Mouse (Mus musculus) hindbrain, embryonic 15.5 days (tissue): ENCODE results near the gene 1110017D15Rik. TPM values are rescaled to one million over a fixed set of nuclear protein-coding genes. Genes with fewer than 3 reads are reported as not detected.

Experiments used
- ATAC-seq: fragments of 200-750 bp; cut with Nextera tagmentation; 2 replicates; pipeline ENCODE4 v1.8.0; 2017; ENCODE audit warnings: low read depth, moderate number of reproducible peaks, moderate TSS enrichment; ENCODE audit not compliant: low FRiP score
- H3K27ac ChIP-seq: fragments of 300-500 bp; sonication (generic); replicated peaks from 2 replicates; pipeline ENCODE4 v1.5.1; 2015; ENCODE audit warnings: mild to moderate bottlenecking, inconsistent platforms
- H3K27me3 ChIP-seq: fragments of 300-500 bp; sonication (generic); 2 replicates; pipeline ENCODE4 v1.6.1; 2015; ENCODE audit warnings: control low read depth, inconsistent platforms
- H3K36me3 ChIP-seq: fragments of 300-500 bp; sonication (generic); 2 replicates; pipeline ENCODE4 v1.6.1; 2015; ENCODE audit warnings: control low read depth, inconsistent platforms
- H3K4me1 ChIP-seq: fragments of 300-500 bp; sonication (generic); replicated peaks from 2 replicates; pipeline ENCODE4 v1.6.1; 2015; ENCODE audit warnings: control low read depth, inconsistent platforms
- H3K4me2 ChIP-seq: fragments of 300-500 bp; sonication (generic); 2 replicates; pipeline ENCODE4 v1.6.1; 2015; ENCODE audit warnings: moderate library complexity, mild to moderate bottlenecking, inconsistent platforms
- H3K4me3 ChIP-seq: fragments of 300-500 bp; sonication (generic); 2 replicates; pipeline ENCODE4 v1.5.1; 2015; ENCODE audit warnings: mild to moderate bottlenecking, inconsistent platforms
- H3K9ac ChIP-seq: fragments of 300-500 bp; sonication (generic); 2 replicates; pipeline ENCODE4 v1.6.1; 2015; ENCODE audit warnings: inconsistent platforms
- H3K9me3 ChIP-seq: fragments of 300-500 bp; sonication (generic); 2 replicates; pipeline ENCODE4 v1.6.1; 2016; ENCODE audit warnings: control low read depth, inconsistent platforms
- WGBS: fragments of 180-500 bp; shearing (Covaris S2); methylation state at CpG from one replicate; pipeline ENCODE4 v1.1.7; 2015; 5-methylcytosine and 5-hydroxymethylcytosine counted together
- polyA plus RNA-seq: library from polyadenylated mRNA; unstranded; fragments of >200 nt; fragmentation: Nextera tagmentation; extraction: Ambion mirVana; gene quantifications from 2 replicates; pipeline ENCODE4 v1.2.1, GENCODE M21; 2015

The 1110017D15Rik gene
- polyA plus RNA-seq, 1 experiment from 2014 or later: 19.3 TPM

DNA sequence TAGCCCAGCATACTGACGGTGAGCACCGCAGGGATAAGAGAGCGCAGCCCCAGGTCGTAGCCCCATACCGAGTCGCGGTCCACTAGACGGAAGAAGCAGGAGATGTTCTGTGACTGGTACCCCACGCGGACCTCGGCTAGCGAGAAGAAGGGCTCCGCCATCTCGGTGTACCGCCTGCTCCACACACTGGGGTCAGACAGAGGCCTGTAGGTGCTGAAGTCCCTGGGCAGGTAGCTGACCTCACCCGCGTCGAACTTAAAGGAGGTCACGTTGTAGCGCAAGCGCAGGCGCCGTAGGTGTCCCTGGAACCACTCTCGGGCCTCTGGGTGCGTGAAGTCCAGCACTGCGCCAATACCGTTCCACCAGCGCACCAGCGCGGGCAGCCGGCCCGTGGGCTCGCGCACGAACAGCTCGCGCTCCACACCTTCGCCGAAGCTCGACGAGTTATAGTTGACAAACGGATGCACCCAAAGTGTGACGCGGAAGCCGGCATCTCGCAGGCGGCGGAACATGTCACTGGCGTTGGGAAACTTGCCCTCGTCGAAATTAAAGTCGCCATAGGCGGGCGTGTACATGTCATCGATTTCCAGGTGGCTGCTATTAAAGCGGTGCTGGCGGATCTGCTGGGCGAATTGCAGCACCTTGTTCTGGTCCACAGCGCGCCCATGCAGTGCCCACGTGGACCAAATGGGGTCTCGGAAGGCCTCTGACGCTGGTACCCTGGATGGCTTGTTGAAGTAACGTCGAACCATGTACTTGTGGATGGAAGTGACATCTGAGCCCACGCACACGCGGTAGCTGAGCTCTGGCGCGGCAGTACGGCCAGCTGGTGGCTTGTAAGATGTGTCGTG is 18.9 kb downstream of the 1110017D15Rik start:
- Histone ChIP-seq H3K4me1 (peaks cover 43% of the 10 kb centered on the region), H3K9ac (no peak overlapping the region; the same call in 1 of the 2 replicates), H3K27me3 (peaks cover 47% of the 10 kb centered on the region), H3K4me2 (peak overlapping the region; percentile 57), H3K27ac (no peak overlapping the region), H3K4me3 (peak overlapping the region; percentile 36), H3K36me3 (no peaks in the 10 kb centered on the region), H3K9me3 (no peaks in the 10 kb centered on the region)
- WGBS: 12% methylated on average over 72 of the region's 72 CpGs
- no peak for ATAC-seq

- H3K27ac ChIP-seq: no peak overlapping the region
- H3K27me3 ChIP-seq: peaks cover 47% of the 10 kb centered on the region
- H3K36me3 ChIP-seq: no peaks in the 10 kb centered on the region
- H3K4me1 ChIP-seq: peaks cover 36% of the 10 kb centered on the region
- peak overlapping the region; percentile 57 for H3K4me2 ChIP-seq
- no peaks in the 10 kb centered on the region for H3K9me3 ChIP-seq
- 5% methylated on average over 34 of the region's 34 CpGs for WGBS
- no peak overlapping the region; the same call in 1 of the 2 replicates for H3K9ac ChIP-seq
- no peak for ATAC-seq
- peak overlapping the region; percentile 36 for H3K4me3 ChIP-seq
Measured at GRCm38 (mm10) chr4:41497579-41497978, 19.6 kb downstream of the 1110017D15Rik start.

DNA sequence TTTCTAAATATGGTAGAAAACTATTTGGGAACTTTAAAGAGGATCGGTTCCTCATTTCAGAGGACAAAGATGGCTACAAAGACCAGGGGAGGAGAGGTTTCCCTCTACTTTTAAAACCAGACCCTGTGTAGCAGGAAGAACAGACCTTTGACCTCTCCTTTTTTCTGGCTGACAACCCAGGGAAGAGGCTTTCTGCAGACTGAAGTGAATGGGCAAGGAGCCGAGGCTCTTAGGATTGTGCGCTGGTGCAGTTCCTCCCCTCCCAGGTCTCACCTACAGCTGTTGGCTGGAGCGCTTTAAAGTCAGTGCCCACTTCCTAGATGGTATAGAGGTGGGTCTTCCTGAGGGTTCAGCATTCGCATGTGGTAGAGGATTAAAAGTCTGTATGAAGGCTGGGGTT is 20.1 kb downstream of the 1110017D15Rik start:
- Histone ChIP-seq H3K4me2 (peak overlapping the region; percentile 57), H3K36me3 (no peaks in the 10 kb centered on the region), H3K9me3 (no peaks in the 10 kb centered on the region), H3K4me3 (peak overlapping the region; percentile 36), H3K9ac (no peak overlapping the region), H3K27me3 (peaks cover 47% of the 10 kb centered on the region), H3K4me1 (peaks cover 31% of the 10 kb centered on the region), H3K27ac (no peak overlapping the region)
- ATAC-seq: no peak
- WGBS: 56% methylated on average over 5 of the region's 5 CpGs

GRCm38 (mm10) chr4:41495850-41496249 is 21.3 kb downstream of the 1110017D15Rik start:
- peak; percentile 77 for ATAC-seq
- H3K4me1 ChIP-seq: peaks cover 27% of the 10 kb centered on the region
- no peaks in the 10 kb centered on the region for H3K36me3 ChIP-seq
- H3K9ac ChIP-seq: no peak overlapping the region
- H3K27me3 ChIP-seq: peaks cover 42% of the 10 kb centered on the region
- no peaks in the 10 kb centered on the region for H3K9me3 ChIP-seq
- H3K4me2 ChIP-seq: no peak overlapping the region
- H3K27ac ChIP-seq: no peak overlapping the region
- no peak overlapping the region for H3K4me3 ChIP-seq
- WGBS: 56% methylated on average over 11 of the region's 11 CpGs

DNA sequence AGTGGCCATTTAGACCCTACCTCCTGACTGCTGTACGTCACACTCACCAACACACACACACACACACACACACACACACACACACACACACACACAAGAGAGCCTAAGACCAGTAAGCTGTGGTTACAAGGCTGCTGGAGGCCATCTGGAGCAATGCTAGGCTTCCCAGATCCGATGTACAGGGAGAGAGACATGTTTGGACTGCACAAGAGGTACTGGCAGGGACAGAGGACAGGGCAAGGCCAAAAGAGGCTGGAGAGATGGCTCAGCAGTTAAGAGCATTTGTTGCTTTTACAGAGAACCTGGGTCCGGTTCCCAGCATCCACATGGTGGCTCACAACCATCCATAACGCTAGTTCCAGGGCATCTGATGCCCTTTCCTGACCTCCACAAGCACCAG is 22.1 kb downstream of the 1110017D15Rik start:
- H3K9me3 ChIP-seq: no peaks in the 10 kb centered on the region
- WGBS: 85% methylated on average over 4 of the region's 4 CpGs
- H3K4me2 ChIP-seq: no peak overlapping the region
- H3K4me1 ChIP-seq: peaks cover 27% of the 10 kb centered on the region
- no peak overlapping the region for H3K27ac ChIP-seq
- H3K9ac ChIP-seq: no peak overlapping the region
- H3K27me3 ChIP-seq: peaks cover 34% of the 10 kb centered on the region
- no peaks in the 10 kb centered on the region for H3K36me3 ChIP-seq
- ATAC-seq: no peak
- H3K4me3 ChIP-seq: no peak overlapping the region

DNA sequence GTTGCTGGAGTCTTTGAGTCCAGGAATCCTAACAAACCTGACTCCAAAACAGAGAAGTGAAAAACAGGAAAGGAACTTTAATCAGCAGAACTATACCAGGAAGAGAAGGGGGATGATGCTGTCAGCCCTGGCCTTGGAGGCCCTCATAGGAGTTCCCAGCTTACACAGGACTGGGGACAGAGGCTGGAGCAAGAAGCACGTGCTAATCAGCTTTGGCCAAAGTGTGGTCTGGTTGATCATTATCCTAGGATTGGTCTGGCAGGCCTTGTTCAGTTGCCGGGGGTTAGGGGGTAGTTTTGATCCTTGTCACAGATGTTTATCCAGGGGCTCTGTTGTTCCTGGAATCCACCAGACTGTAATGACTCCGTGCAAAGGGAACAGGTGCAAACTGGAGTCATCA is 22.8 kb downstream of the 1110017D15Rik start:
- no peak for ATAC-seq
- H3K27ac ChIP-seq: no peak overlapping the region
- H3K9ac ChIP-seq: no peak overlapping the region
- no peaks in the 10 kb centered on the region for H3K36me3 ChIP-seq
- WGBS: 44% methylated on average over 3 of the region's 3 CpGs
- no peaks in the 10 kb centered on the region for H3K9me3 ChIP-seq
- peaks cover 27% of the 10 kb centered on the region for H3K4me1 ChIP-seq
- H3K4me2 ChIP-seq: no peak overlapping the region
- peaks cover 27% of the 10 kb centered on the region for H3K27me3 ChIP-seq
- H3K4me3 ChIP-seq: no peak overlapping the region

GRCm38 (mm10) chr4:41493464-41494116 is 23.5 kb downstream of the 1110017D15Rik start:
- Histone ChIP-seq H3K4me3 (no peak overlapping the region), H3K9ac (no peak overlapping the region), H3K9me3 (no peaks in the 10 kb centered on the region), H3K4me1 (peaks cover 19% of the 10 kb centered on the region), H3K27ac (no peak overlapping the region), H3K4me2 (no peak overlapping the region), H3K27me3 (peaks cover 21% of the 10 kb centered on the region), H3K36me3 (no peaks in the 10 kb centered on the region)
- no peak for ATAC-seq
- WGBS: 80% methylated on average over 3 of the region's 3 CpGs

DNA sequence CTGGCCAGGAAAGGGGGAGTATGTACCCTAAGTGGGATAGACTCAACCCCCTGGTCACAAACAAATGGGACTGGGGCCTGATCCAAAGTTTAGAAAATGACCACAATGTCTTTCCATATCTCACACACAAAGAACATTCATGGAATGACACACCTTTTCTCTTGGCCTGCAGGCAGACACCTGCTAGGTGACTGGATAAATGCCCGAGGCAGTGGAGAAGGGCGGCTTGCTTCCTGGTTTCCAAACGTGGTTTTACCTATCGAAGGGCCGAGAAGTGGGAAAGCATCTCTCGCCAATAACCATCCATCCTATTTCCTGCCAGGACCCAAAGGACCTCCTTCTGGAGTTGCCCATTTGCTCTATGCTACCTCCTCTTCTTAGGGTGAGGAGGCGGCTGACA is 24.2 kb downstream of the 1110017D15Rik start:
- WGBS: 83% methylated on average over 7 of the region's 7 CpGs
- H3K27me3 ChIP-seq: peaks cover 15% of the 10 kb centered on the region

DNA sequence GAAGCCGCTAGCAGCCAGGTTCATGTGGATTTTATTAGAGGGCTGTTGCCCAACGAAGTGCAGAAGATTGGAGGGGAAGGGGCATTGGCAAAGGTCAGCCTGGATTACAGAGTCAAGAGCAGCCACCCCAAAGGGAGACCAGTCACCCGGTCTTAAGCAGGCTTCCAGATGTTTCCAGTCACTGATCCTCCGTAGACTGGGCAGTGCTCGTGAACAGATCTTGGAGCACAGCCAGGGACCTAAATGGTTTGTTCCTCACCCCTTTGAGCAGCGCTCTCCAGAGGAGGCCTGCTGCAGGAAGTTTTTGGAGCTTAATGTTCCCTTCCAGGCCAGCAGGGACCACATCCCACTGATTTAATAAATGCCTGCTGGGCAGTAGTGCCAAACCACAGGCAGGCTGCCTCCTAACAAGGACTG is 35.5 kb downstream of the 1110017D15Rik start:
- H3K4me2 ChIP-seq: no peak overlapping the region
- H3K4me1 ChIP-seq: peaks cover 6% of the 10 kb centered on the region; the same call in 1 of the 2 replicates
- no peaks in the 10 kb centered on the region for H3K27me3 ChIP-seq
- whole genome bisulfite sequencing: 55% methylated on average over 6 of the region's 6 CpGs
- H3K9ac ChIP-seq: no peak overlapping the region
- peaks cover 10% of the 10 kb centered on the region; the same call in 1 of the 2 replicates for H3K36me3 ChIP-seq
- H3K9me3 ChIP-seq: no peaks in the 10 kb centered on the region
- ATAC-seq: peak; percentile 48; the same call in 1 of the 2 replicates
- H3K27ac ChIP-seq: no peak overlapping the region; the same call in 1 of the 2 replicates
- no peak overlapping the region for H3K4me3 ChIP-seq

More for the DNA sequence above, 24.2 kb downstream of the 1110017D15Rik start:
- ATAC-seq: no peak
- H3K27ac ChIP-seq: no peak overlapping the region
- no peaks in the 10 kb centered on the region for H3K36me3 ChIP-seq
- no peak overlapping the region for H3K9ac ChIP-seq
- H3K9me3 ChIP-seq: no peaks in the 10 kb centered on the region
- no peak overlapping the region for H3K4me2 ChIP-seq
- H3K4me3 ChIP-seq: no peak overlapping the region
- H3K4me1 ChIP-seq: peaks cover 13% of the 10 kb centered on the region

DNA sequence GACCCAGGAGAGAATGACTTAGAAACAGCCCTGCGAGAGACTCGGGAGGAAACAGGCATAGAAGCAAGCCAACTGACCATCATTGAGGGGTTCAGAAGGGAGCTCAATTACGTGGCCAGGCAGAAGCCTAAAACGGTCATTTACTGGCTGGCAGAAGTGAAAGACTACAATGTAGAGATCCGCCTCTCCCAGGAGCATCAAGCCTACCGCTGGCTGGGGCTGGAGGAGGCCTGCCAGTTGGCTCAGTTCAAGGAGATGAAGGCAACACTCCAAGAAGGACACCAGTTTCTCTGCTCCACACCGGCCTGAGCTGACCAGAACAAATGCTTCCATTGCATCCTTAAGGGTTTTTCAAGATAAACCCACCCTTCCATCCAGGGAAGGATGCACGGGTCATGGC is 36.9 kb downstream of the 1110017D15Rik start:
- peaks cover 6% of the 10 kb centered on the region; the same call in 1 of the 2 replicates for H3K4me1 ChIP-seq
- H3K4me3 ChIP-seq: no peak overlapping the region
- H3K9ac ChIP-seq: no peak overlapping the region
- H3K27ac ChIP-seq: 0 out of 2 replicates have a peak overlapping the region, but pooled peaks have one; percentile 32
- H3K4me2 ChIP-seq: no peak overlapping the region
- no peaks in the 10 kb centered on the region for H3K27me3 ChIP-seq
- 69% methylated on average over 8 of the region's 8 CpGs for WGBS
- peaks cover 10% of the 10 kb centered on the region; the same call in 1 of the 2 replicates for H3K36me3 ChIP-seq
- no peaks in the 10 kb centered on the region for H3K9me3 ChIP-seq
- no peak for ATAC-seq

DNA sequence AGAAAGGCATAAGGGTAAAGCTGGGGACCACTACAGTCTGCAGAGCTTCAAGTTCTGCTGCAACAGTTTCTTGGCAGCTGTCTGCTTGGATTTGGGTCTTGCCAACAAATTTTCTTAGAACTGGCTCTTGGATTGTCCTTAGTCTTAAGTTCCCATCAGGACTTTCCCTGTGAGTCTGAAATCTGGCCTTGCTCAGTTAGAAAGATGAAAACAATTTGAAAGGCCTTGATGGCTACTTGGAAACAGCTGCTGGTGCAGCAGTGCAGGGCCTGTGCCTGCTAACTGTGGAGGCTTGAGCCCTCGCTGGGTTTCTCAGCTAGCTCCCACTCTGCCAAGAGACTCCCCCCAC is 37.7 kb downstream of the 1110017D15Rik start:
- ATAC-seq: no peak
- Histone ChIP-seq H3K4me1 (peaks cover 6% of the 10 kb centered on the region; the same call in 1 of the 2 replicates), H3K27me3 (no peaks in the 10 kb centered on the region), H3K9ac (no peak overlapping the region), H3K9me3 (no peaks in the 10 kb centered on the region), H3K4me2 (no peak overlapping the region), H3K4me3 (no peak overlapping the region), H3K27ac (peak overlapping the region; percentile 32; the same call in 1 of the 2 replicates), H3K36me3 (peaks cover 10% of the 10 kb centered on the region; the same call in 1 of the 2 replicates)
- 59% methylated on average over 1 of the region's 1 CpGs for WGBS
